Mouse (Mus musculus) heart, postnatal 0 days (tissue): ENCODE measurements around the gene Adamts5. TPM values are rescaled to one million over a fixed set of nuclear protein-coding genes. Genes with fewer than 3 reads are reported as not detected.

Source experiments
- ATAC-seq: fragments of 200-750 bp; cut with Nextera tagmentation; 2 replicates; pipeline ENCODE4 v1.8.0; 2017; ENCODE audit warnings: low read depth, moderate number of reproducible peaks, moderate library complexity; ENCODE audit not compliant: insufficient read depth
- DNase-seq: peaks from one replicate; pipeline ENCODE4 v3.0.0-alpha.2; 2016; ENCODE audit warnings: low spot score
- H3K27ac ChIP-seq: fragments of 300-500 bp; sonication (generic); 2 replicates; pipeline ENCODE4 v1.5.1; 2014; ENCODE audit warnings: low read depth, mild to moderate bottlenecking
- H3K27me3 ChIP-seq: fragments of 300-500 bp; sonication (generic); 2 replicates; pipeline ENCODE4 v1.6.1; 2014; ENCODE audit warnings: low read length, mixed read lengths; ENCODE audit not compliant: control insufficient read depth, insufficient read depth
- H3K36me3 ChIP-seq: fragments of 300-500 bp; sonication (generic); replicated peaks from 2 replicates; pipeline ENCODE4 v1.6.1; 2014; ENCODE audit warnings: low read length, mixed read lengths; ENCODE audit not compliant: control insufficient read depth, insufficient read depth
- H3K4me1 ChIP-seq: fragments of 300-500 bp; sonication (generic); 2 replicates; pipeline ENCODE4 v1.6.1; 2014; ENCODE audit warnings: antibody characterized with exemption; ENCODE audit not compliant: control insufficient read depth, insufficient read depth
- H3K4me2 ChIP-seq: fragments of 300-500 bp; sonication (generic); 2 replicates; pipeline ENCODE4 v1.6.1; 2014; ENCODE audit warnings: low read depth, mild to moderate bottlenecking, low read length, moderate library complexity
- H3K4me3 ChIP-seq: fragments of 300-500 bp; sonication (generic); 2 replicates; pipeline ENCODE4 v1.5.1; 2014; ENCODE audit warnings: low read depth, low read length
- H3K9ac ChIP-seq: fragments of 300-500 bp; sonication (generic); replicated peaks from 2 replicates; pipeline ENCODE4 v1.6.1; 2014; ENCODE audit warnings: low read depth, low read length, mixed read lengths
- H3K9me3 ChIP-seq: fragments of 300-500 bp; sonication (generic); replicated peaks from 2 replicates; pipeline ENCODE4 v1.6.1; 2016; ENCODE audit warnings: low read length; ENCODE audit not compliant: control insufficient read depth
- CTCF ChIP-seq: IDR thresholded peaks from 2 replicates; pipeline ENCODE4 v1.5.1; 2016; ENCODE audit warnings: antibody characterized with exemption, control low read depth, low read depth
- EP300 ChIP-seq: IDR thresholded peaks from 2 replicates; pipeline ENCODE4 v1.6.1; 2016; ENCODE audit warnings: antibody characterized with exemption, low read depth
- WGBS: fragments of 180-500 bp; shearing (Covaris S2); extraction: QIAGEN DNeasy Blood & Tissue Kit; methylation state at CpG from one replicate; pipeline ENCODE4 v1.1.7; 2014; 5-methylcytosine and 5-hydroxymethylcytosine counted together
- polyA plus RNA-seq: library from polyadenylated mRNA; unstranded; fragments of >200 nt; fragmentation: Nextera tagmentation; extraction: Ambion mirVana; gene quantifications from 2 replicates; pipeline ENCODE4 v1.2.1, GENCODE M21; 2015
- total RNA-seq: library from RNA; depleted of rRNA; stranded (reverse); fragments of >200 nt; gene quantifications from 2 replicates; pipeline ENCODE4 v1.2.3, GENCODE M21; 2014; ENCODE audit warnings: low replicate concordance; rRNA removed

Gene Adamts5
- total and polyA plus RNA-seq, 2 experiments from 2014 or later = 3.5 to 3.7 TPM

DNA sequence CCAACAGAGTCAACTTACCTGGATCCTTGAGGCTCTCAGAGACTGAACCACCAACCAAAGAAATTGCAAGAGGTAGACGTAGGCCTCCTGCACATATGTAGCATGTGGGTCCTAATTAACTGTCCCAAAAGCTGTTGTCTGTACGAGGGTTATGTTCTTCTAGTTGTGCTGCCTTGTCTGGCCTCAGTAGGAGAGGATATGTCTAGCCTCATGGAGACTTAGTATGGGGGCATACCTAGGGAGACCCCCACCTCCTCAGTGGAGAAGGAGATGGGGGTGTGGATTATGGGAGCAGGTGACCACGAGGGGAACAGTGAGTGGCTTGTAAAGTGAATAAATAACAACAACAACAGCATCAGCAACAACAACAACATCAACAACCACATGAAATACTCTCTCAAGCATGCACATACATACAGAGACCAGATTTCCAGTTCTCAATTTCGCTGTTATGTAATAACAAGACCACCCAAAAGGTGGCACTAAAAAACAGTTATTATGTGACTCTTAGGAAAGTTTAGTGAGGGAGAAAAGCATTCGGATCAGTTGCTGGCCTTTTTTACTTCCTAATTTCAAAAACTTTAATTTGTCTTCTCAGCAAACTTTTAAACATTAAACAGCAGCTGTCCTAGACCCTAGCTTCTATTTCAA lies 81.7 kb downstream of the Adamts5 start:
- ATAC-seq = no peak
- peak; percentile 39 for DNase-seq
- 45% methylated on average over 5 of the region's 5 CpGs for WGBS

DNA sequence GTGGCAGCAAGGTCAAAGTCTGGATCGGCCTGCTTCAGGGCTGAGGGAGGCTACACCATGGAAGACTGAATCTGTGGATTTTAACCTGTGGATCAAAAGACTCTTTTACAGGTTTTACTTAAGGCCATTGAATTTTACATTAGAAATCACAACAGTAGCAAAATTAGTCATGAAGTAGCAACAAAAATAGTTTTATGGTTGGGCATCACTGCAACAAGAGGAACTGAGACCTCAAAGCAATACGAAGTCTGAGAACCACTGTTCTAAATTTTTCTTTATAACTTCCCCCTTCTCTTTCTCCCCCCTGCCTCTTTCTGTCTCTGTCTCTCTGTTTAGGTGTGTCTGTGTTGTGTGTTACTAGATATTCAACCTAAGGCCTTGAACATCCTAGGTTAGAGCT lies 87.5 kb downstream of the Adamts5 start:
- DNase-seq = no peak
- no peak overlapping the region for H3K27ac ChIP-seq
- H3K36me3 ChIP-seq = no peaks in the 10 kb centered on the region
- H3K4me3 ChIP-seq = no peak overlapping the region
- ATAC-seq = no peak
- no peaks in the 10 kb centered on the region for H3K9me3 ChIP-seq
- H3K4me1 ChIP-seq = no peaks in the 10 kb centered on the region
- no peak for TF ChIP-seq CTCF
- TF ChIP-seq EP300 = no peak
- no peak overlapping the region for H3K4me2 ChIP-seq
- WGBS = 83% methylated on average over 2 of the region's 2 CpGs
- H3K9ac ChIP-seq = no peak overlapping the region
- H3K27me3 ChIP-seq = no peaks in the 10 kb centered on the region

More for the DNA sequence above, 81.7 kb downstream of the Adamts5 start:
- no peak overlapping the region for H3K9ac ChIP-seq
- no peak overlapping the region for H3K4me3 ChIP-seq
- peak; percentile 47 for TF ChIP-seq CTCF
- TF ChIP-seq EP300 = no peak
- no peak overlapping the region for H3K27ac ChIP-seq
- no peaks in the 10 kb centered on the region for H3K9me3 ChIP-seq
- H3K4me1 ChIP-seq = no peaks in the 10 kb centered on the region
- no peaks in the 10 kb centered on the region for H3K36me3 ChIP-seq
- no peak overlapping the region for H3K4me2 ChIP-seq
- no peaks in the 10 kb centered on the region for H3K27me3 ChIP-seq

GRCm38 (mm10) chr16:85807626-85808025 lies 94.0 kb downstream of the Adamts5 start:
- Histone ChIP-seq H3K9ac (no peak overlapping the region), H3K4me1 (no peaks in the 10 kb centered on the region), H3K4me3 (no peak overlapping the region), H3K27me3 (no peaks in the 10 kb centered on the region), H3K36me3 (no peaks in the 10 kb centered on the region), H3K27ac (no peak overlapping the region), H3K9me3 (no peaks in the 10 kb centered on the region), H3K4me2 (peak overlapping the region; percentile 41)
- no peak for ATAC-seq
- 13% methylated on average over 2 of the region's 2 CpGs for WGBS
- TF ChIP-seq EP300 (no peak), CTCF (peak; percentile 50)
- peak; percentile 65 for DNase-seq

- no peaks in the 10 kb centered on the region for H3K4me1 ChIP-seq
- ATAC-seq (no peak), DNase-seq (peak; percentile 53)
- H3K9me3 ChIP-seq = no peaks in the 10 kb centered on the region
- no peak for TF ChIP-seq EP300
- TF ChIP-seq CTCF = peak; percentile 69
- no peaks in the 10 kb centered on the region for H3K27me3 ChIP-seq
- peak overlapping the region; percentile 41 for H3K4me2 ChIP-seq
- no peak overlapping the region for H3K4me3 ChIP-seq
- WGBS = 19% methylated on average over 3 of the region's 3 CpGs
- H3K36me3 ChIP-seq = no peaks in the 10 kb centered on the region
- no peak overlapping the region for H3K9ac ChIP-seq
- H3K27ac ChIP-seq = no peak overlapping the region
These were observed 94.6 kb downstream of the Adamts5 start for GRCm38 (mm10) chr16:85807072-85807471.

Other genes starting within 250 kb of the Adamts5 start
- gene Adamts1, start 98.7 kb downstream of the Adamts5 start, total RNA-seq = 93.8 and 100 TPM in 2 replicates
- gene Adamts1, start 98.7 kb downstream of the Adamts5 start, polyA plus RNA-seq = 19.9 TPM in 2 replicates